Mouse (Mus musculus) cerebellum, postnatal 14 days (tissue): ENCODE measurements at regions not wholly inside any gene's neighbourhood (a gene's known extent, or its start where the extent isn't known, plus 50 kb on each side); places are given as distances from the start of the nearest gene placed in this dataset.
"Not testable (repeated sequence)": the region's sequence is repeated elsewhere in the genome, so short reads cannot be mapped to it uniquely, and the experiment has no call there.

Experiments used
- DNase-seq, 2 experiments: peaks; one replicate each; pipeline ENCODE4 v3.0.0; 2021; ENCODE audit warnings: mixed read lengths in 2 of 2

DNA sequence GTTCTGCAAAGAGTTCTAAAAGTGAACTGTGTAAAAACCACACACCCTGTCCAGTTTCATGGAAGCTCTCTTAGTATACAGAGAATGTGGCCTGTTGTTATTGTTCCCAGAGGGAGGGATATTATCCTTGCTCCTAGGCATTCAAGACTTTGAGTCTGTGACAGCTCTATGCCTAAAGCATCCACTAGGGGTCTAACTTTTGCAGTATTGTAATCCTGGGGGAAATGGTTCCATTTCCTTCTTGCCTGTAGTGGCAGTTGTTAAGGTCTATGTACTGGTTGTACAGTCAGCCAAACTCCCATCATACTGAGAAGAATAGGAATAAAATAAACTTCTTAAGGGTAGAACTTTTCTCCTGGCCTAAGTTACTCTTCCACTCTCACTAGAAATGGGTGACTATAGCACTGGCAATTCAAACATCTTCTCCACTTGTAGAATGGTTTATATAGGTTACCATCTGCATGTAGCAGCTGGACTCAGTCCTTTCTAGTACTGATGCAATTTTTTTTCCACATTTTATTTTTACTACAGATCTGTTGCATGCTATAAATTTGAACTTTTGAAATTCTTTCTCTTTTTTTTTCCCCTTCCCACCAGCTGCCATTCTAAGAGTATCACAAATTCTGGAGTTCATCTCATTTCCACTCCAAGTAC lies 51.4 kb upstream of the Dpt start:
- DNase-seq, result peak; percentile 50 to 59

- no peak for DNase-seq
Measured at GRCm38 (mm10) chr1:164744499-164744898, 51.9 kb upstream of the Dpt start.

GRCm38 (mm10) chr1:164742897-164743296 lies 53.5 kb upstream of the Dpt start:
- DNase-seq, result not testable (repeated sequence)

DNA sequence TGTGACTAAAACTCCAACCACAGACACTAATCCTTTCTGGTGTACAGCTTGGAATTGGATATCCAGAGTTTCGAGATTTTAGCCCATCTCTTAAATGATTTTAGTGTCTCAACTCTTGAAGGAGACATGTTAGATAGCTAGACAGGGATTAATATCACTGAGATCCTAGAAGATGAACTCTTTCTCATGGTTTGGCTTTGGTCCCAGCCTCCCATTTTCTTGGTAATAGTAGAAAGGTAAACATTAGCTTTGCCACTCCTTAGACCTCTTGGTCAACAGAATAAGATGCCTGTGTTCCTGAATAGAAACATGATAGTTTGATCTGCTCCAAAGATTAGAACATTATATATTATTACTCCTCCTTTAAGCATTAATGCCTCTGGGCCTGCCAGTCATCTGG lies 60.8 kb upstream of the Dpt start:
- DNase-seq, result no peak

DNA sequence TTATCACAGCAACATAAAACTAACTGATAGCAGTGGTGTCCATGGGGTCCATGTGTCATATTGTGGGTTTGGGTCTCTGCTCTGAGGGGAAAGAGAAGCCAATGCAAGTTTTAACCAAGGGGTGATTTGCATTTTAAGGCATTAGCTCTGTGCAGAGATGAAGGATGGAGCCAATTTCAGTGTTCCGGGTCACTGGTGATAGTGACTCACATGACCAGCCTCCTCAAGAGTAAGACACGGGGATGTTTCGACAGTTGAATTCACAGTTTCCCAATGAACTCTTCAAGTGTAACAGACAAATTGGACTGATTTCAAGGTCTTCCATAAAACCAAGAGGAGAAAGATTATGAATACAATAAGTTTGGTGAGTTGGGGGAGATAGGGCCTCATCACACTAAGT lies 62.7 kb upstream of the Dpt start:
- DNase-seq, result no peak

- DNase-seq, result no peak
Measured at GRCm38 (mm10) chr1:164722054-164722453, 74.4 kb upstream of the Dpt start.

DNA sequence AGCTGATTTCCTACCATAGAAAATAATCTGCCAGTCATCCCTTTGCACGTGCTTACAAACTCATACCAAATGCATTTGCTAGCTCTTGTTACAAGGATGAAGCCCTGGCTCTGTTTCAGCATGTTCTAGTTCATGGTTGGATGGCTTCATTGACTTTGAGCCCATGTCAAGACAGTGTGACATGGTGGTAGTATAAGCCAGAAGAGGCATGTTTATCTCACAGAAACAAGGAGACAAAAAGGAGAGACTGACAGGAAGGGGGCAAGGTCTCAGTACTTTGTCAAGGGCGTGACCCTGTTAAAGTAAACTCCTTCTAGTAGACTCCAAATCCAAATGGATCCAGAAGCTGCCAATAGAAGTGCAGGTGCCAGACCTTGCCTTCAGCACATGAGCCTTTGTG lies 81.5 kb upstream of the Dpt start:
- DNase-seq, result no peak

DNA sequence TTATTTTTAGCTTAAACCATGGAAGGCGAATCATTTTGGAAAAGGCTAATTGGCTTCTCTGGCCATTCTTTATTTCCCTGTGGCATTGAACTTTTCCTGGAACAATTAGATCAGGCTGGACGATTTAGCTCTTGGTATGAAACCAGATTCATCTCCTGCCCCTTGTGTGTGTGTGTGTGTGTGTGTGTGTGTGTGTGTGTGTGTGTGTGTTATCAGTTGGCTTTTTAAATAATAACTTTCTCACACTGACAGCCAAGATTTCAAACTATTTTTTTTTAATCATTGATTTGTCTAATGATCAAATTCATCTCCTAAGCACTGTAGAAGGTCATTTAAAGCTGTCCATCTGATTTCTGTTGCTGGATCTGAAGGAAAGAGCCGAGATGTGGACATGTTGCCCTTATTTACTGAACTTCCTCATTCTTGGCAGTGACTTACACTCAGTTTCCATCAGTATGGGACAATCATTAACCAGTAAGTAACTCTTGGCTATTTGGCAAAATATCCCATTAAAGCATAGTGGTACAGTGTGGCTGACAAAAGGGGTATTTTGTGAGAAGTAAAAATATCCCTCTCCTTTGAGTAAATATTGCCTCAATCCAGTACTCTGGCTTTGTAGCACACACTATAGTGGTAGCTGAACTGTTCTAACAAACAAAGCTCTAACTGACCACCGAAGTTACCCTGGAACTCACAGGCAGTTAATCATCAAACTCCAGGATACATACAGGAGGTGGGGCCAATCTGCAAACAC lies 82.5 kb upstream of the Dpt start:
- no peak for DNase-seq

- DNase-seq, result no peak
Measured at GRCm38 (mm10) chr1:164712514-164712913, 83.9 kb upstream of the Dpt start.

- no peak for DNase-seq
Measured at GRCm38 (mm10) chr1:164704397-164705091, 91.9 kb upstream of the Dpt start.

GRCm38 (mm10) chr1:164703560-164704131 lies 92.8 kb upstream of the Dpt start:
- DNase-seq, result no peak

- no peak for DNase-seq
Measured at GRCm38 (mm10) chr1:164690055-164690454, 106.4 kb upstream of the Dpt start.

GRCm38 (mm10) chr1:164689311-164689710 lies 107.1 kb upstream of the Dpt start:
- no peak for DNase-seq

- no peak for DNase-seq
Measured at GRCm38 (mm10) chr1:164684437-164684836, 112.0 kb upstream of the Dpt start.

DNA sequence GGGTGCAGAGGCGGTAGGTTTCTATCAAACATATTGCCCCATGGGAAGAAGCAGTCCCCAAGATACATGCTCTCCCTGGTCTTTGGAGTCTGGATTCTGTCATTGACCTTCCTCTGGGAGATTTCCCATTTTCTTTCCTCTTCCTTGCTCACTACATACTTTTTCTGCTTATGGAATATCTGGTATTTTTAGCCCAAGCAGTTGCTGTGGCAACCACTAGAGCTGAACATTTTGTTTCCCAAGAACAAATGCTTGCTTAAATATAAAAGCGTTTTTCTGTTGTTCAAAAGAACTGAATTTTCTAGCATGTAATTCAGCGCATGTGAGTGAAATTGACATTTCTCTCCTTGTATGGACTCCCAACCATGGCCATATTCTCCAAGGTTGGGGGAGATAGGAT lies 112.7 kb upstream of the Dpt start:
- DNase-seq, result no peak

DNA sequence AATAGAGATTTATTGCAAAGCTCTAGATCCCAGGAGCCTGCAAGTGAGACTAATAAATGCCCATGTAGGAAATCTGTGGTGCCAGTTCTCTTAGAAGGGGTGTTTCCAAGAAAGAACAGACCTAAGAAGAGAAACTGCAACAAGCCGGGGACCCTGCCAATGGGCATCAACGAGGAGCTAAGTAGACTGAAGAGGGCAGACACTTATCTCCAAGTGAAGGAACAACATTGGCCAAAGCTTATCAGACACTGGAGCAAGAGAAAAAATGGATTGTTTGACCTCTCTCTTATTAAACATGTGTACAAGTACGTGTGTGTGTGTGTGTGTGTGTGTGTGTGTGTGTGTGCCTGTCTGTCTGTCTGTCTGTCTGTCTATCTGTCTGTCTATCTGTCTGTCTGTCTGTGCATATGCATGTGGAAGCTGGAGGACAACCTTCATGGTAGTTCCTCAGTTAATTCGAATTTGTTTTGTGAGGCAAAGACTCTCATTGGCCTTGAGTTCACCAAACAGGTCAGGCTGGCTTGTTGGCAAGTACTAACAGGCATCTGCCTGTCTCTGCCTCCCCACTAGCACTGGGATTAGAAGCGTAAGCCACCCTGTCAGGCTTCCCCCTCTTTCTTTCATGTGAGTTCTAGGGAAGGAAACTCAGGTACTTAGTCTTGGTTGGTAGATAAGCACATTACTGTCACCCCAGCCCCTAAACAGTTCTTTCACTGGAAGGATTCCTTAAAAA lies 113.4 kb upstream of the Dpt start:
- DNase-seq, result no peak

GRCm38 (mm10) chr1:164682426-164682825 lies 114.0 kb upstream of the Dpt start:
- no peak for DNase-seq

DNA sequence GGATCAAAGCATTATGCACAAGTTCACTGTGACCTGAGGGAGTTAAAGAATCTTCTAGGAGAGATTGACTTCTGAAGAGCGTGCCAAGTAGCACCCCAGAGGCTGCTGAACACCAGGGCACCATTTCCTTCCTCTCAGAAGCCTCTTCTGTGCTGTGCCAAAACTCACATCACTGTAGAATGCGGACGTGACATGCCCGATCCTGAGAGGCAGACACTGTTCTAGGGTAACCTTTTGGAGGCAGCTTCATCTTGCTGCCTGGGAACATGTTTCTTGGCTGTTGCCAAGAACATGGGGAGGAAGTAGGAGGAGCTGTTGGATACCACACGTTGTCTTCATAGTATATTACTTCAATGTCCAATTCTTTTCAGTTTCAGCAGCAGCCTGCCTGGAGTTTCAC lies 114.9 kb upstream of the Dpt start:
- peak in 1 of 2 experiments; percentile 7 for DNase-seq

DNA sequence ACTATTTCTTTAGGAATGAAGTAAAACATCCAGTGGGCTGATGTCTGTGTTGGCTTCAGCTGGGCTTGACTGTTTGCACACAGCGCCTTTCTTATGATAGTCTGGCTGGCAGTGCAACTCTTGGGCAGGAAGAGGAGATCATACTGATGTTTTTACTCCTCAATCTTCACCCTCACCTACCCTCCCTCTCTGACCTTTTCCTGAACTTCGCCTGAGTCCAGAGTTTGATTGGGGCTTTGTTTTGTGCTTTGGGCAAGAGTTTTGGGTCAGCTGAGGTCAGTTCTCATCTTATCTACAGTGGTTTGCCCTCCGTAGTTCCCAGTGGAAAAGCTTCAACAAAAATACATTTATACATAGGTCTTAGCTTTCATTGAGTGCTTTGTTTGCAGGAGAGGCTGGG lies 118.1 kb upstream of the Dpt start:
- DNase-seq, result no peak

- DNase-seq, result no peak
Measured at GRCm38 (mm10) chr1:164652244-164652643, 144.2 kb upstream of the Dpt start.

DNA sequence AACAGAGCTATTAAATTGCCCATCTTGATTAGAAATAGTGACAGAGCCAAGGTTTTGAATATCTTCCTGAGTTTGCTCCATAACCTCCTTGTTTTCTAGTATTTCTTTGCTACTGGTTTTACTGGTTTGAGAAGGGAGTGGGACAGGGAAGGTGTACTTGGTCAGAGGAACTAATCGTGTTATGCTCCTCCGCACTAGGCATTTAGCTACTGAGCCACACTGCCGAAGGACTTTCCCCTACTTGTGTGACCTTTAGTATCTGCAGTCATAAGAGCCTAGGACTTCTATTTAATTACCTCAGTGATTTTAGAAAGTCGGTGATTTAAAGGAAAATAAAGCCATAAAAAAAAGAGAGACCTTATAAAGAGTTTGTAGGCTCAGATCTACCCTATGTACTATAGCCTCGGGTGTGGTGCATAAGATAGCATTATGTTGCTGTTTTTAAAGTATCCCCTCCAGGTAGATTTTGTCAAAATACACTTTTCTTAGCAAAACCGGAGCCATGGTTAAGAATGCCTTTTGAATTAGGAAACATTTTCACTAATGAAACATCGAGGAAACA lies 158.5 kb upstream of the Dpt start:
- no peak for DNase-seq

DNA sequence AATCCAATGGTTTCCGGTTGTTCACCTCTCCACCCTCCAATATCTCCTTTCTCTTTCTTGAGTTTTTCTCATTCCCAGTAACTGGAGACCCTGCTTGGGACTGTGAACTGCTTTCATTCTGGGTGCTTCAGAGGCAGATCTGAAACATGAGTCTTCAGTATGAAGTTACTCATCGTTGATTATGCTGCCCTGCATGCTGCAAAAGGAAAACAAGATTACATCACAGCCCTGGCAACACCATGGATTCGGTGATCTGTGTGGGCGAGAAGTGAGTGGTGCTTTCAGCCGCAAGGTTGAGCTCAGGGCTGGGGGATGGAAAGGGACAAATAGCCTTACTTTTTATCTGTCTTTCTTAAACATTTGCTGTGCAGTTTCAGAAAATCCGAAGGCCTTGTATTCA lies 164.8 kb upstream of the Dpt start:
- no peak for DNase-seq

- no peak for DNase-seq
Measured at GRCm38 (mm10) chr1:164628840-164629239, 167.6 kb upstream of the Dpt start.
